Mouse (Mus musculus): ENCODE results near the gene Il17rc.

DNA sequence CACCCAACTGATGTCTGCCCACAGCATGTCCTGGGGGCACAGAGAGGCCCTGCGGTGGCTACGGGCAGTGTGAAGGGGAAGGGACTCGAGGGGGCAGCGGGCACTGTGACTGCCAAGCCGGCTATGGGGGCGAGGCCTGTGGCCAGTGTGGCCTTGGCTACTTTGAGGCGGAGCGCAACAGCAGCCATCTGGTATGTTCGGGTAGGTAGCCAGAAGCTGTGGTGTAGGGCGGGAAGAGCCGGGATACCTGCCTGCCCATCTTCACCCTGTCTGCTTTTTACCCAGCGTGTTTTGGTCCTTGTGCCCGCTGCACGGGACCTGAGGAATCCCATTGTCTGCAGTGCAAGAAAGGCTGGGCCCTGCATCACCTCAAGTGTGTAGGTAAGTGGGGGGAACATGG is 18.2 kb downstream of the Il17rc start:
- TF ChIP-seq EP300 (IDR thresholded peaks at IDR 0.05; ENCODE audit: insufficient read depth, low read depth, low read length), result no peak
- no peak for TF ChIP-seq CTCF (IDR thresholded peaks at IDR 0.05)
